Mouse (Mus musculus) leukemia stem cell, adult 10-12 weeks (primary cell): ENCODE measurements around the gene Rgcc. TPM values are rescaled to one million over a fixed set of nuclear protein-coding genes. Genes with fewer than 3 reads are reported as not detected.

Experiments
- polyA plus RNA-seq: library from polyadenylated mRNA; stranded (reverse); fragments of >175 nt; gene quantifications from 2 replicates; pipeline ENCODE4 v1.2.3, GENCODE M21; 2012; ENCODE audit warnings: low replicate concordance

Rgcc gene
- 13.2 and 18.0 TPM in 2 replicates for polyA plus RNA-seq

DNA sequence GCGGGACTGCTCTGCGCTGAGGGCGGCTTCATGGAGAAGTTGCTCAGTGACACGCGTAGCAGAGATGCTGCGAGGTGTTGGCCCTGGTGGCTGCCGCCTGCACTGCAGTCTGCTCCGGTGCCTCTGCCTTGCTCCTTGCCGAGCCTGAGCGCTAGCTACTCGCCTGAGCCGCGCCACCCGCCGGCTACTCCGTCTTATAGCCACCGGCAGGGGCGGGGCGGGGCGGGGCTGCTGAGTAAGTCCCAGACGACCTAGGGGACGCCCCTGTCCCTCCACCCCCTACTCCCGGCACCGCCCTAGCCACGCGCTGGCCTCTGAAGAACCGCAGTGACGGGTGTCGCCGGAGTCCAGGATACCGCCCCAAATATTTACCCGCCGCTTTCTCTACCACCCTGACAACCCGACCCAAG is at the start of gene Rgcc:
Rgcc (minus strand) TSS at position 180 of the 410 bp plus-strand sequence.

Other genes with a start within 250 kb of the Rgcc start
- not detected in 2 replicates for gene Zfp957, start 54.3 kb downstream of the Rgcc start, polyA plus RNA-seq
- 6.7 and 20.8 TPM in 2 replicates for gene Naa16, start 89.1 kb upstream of the Rgcc start, polyA plus RNA-seq
- not detected in 2 replicates for gene Mtrf1, start 96.1 kb upstream of the Rgcc start, polyA plus RNA-seq
- gene Kbtbd7, start 124.9 kb upstream of the Rgcc start, polyA plus RNA-seq = 2.2 and 4.5 TPM in 2 replicates
- gene Kbtbd6, start 150.2 kb upstream of the Rgcc start, polyA plus RNA-seq = 2.5 and 2.8 TPM in 2 replicates
- gene Elf1, start 179.5 kb upstream of the Rgcc start, polyA plus RNA-seq = 6.5 and 7.1 TPM in 2 replicates
- gene Wbp4, start 179.9 kb upstream of the Rgcc start, polyA plus RNA-seq = 5.7 and 11.0 TPM in 2 replicates